Mouse (Mus musculus): ENCODE data around the gene Usp49. TPM values are rescaled to one million over a fixed set of nuclear protein-coding genes. Genes with fewer than 3 reads are reported as not detected.
"Not testable (repeated sequence)": the region's sequence is repeated elsewhere in the genome, so short reads cannot be mapped to it uniquely, and the experiment has no call there.

Usp49 gene
- polyA plus RNA-seq, 1 experiment from 2014 or later = 4.0 TPM

DNA sequence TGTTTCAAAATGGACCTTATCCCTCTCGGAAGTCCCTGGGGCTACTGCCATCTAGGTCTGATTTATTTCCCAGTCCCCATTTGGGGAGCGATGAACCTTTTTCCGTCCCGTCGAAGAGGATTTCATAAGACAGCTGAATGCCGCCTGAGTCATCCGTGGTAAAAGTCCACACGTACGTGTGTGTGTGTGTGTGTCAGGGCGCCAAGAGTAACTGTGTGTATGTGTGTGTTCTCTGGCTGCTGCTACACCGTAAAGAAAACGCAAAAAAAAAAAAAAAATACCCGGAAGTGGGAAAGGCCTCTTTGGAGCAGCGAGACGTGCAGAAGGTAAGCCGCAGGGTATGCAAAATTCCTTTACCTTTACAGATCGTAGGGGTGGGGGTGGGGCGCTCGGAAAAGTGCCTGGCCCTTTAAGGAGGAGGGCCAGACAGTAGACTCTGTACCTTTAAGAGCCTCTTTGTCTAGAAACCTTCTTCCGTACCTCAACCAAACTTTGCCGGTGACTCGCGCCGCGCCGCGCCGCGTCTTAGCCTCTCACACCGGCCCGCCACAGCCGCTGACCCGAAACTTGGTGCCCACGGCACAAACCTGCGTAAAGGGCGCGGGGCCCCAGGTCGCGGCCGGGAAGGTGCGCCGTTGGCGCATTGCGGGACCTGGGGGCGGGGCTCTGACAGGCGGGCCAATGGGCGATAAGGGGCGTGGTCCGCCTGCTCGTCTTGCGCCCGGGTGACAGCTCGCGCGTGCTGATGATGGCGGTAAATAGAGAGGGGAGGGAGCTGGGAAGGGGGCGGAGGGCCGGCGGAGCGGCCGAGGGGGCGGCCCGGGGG lies 1.4 kb upstream of the Usp49 start:
- Histone ChIP-seq H3K27me3 (no peaks in the 10 kb centered on the region), H3K9me3 (no peaks in the 10 kb centered on the region), H3K4me3 (peak overlapping the region; percentile 79), H3K4me2 (peak overlapping the region; percentile 96), H3K36me3 (peaks cover 18% of the 10 kb centered on the region), H3K9ac (peak overlapping the region; percentile 58), H3K27ac (peak overlapping the region; percentile 95), H3K4me1 (peaks cover 22% of the 10 kb centered on the region)
- peak; percentile 96 for ATAC-seq (ENCODE audit: insufficient number of reproducible peaks, low FRiP score, low TSS enrichment, low read depth)
- WGBS = under 1% methylated on average over 62 of the region's 63 CpGs

DNA sequence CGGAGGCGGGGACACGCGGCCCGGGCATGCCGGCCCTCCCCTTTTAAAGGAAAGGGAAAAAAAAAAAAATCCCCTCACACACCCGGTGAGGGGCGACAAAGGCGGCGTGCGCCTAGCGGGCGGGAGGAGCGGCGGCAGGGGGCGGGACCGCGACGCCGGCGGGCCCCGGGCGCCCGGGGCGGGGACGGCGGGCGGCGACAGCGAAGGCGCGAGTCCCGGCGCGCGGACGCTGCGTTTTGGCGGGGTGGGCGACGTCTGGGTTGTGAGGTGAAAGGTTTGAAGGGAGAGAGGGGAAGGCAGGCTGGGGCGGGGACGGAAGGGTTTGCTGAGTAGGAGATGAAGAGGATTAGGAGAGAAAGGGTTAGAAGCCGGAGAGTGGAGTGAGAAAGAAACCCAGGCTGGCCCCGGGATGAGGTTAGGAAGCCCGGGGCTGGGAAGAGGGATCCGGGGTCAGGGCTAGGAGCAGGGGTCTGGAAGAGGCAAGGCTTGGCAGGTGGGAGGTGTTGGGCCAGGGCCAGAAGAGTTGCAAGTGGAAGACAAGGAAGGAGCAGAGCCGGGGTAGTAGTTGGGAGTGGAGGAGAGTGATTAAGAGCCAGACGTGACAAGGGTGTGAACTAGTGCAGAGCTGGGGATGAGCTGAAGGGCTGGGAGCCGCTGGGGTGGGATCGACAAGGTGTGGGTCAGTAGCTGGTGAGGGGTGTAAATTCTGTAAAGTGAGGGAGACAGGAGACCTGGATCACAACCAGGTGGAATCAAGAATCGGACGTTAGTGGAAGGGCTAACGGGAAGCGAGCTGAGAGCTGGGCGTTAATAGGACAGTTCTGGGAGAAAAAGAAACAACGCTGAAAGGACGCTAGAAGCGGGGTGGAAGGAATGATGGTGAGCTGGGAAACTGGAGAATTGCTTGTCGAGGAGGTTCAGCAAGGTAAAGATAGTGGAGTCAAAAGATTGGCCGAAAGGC lies 493 bp upstream of the Usp49 start:
- WGBS = 1% methylated on average over 60 of the region's 61 CpGs

GRCm38 (mm10) chr17:47632181-47632840 lies 1.8 kb downstream of the Usp49 start:
- ATAC-seq (ENCODE audit: insufficient number of reproducible peaks, low FRiP score, low TSS enrichment, low read depth) = no peak
- 70% methylated on average over 4 of the region's 4 CpGs for WGBS
- Histone ChIP-seq H3K27ac (no peak overlapping the region), H3K4me1 (peaks cover 22% of the 10 kb centered on the region), H3K36me3 (peaks cover 9% of the 10 kb centered on the region; the same call in 1 of the 2 replicates), H3K27me3 (no peaks in the 10 kb centered on the region), H3K4me2 (no peak overlapping the region), H3K9ac (no peak overlapping the region), H3K9me3 (no peaks in the 10 kb centered on the region), H3K4me3 (no peak overlapping the region)

More for the DNA sequence above, 493 bp upstream of the Usp49 start:
- ATAC-seq (ENCODE audit: insufficient number of reproducible peaks, low FRiP score, low TSS enrichment, low read depth) = no peak; the same call in 1 of the 2 replicates
- peaks cover 22% of the 10 kb centered on the region for H3K4me1 ChIP-seq
- H3K4me2 ChIP-seq = peak overlapping the region; percentile 96
- H3K9ac ChIP-seq = peak overlapping the region; percentile 58
- no peaks in the 10 kb centered on the region for H3K9me3 ChIP-seq
- peak overlapping the region; percentile 95 for H3K27ac ChIP-seq
- peaks cover 14% of the 10 kb centered on the region for H3K36me3 ChIP-seq
- H3K4me3 ChIP-seq = peak overlapping the region; percentile 79
- H3K27me3 ChIP-seq = no peaks in the 10 kb centered on the region

DNA sequence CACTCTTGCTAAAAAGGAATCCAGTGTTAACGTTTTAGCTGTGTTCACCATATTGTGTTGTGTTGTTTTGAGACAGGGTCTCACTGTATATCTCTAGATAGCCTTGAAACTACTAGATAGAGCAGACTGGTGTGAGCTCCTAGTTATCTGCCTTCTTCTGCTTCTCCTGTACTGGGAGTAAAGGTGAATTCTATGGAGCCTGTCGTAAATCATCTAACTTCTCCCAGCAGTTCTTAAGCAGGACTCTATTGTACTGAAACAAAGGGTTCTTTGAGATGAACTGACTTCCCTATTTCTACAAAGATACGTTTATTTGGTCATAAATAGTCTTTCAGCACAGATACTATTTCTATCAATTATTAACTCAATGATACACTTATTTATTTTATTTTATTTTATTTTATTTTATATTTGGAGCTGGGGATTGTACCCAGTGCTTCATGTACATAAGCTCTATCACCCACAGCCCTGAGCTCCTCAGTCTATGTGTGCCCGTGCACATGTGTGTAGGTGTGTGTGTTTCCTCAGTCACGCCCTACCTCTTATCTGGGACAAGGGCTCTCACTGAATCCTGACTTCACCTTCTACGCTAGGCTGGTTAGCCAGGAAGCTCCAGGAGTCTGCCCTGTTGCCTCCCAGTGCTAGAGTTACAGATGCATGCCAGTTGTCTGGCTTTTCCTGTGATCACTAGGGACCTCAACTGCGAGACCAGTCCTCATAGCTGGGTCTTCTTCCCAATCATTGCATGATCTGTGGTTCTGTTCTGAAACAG lies 3.7 kb downstream of the Usp49 start:
- H3K4me1 ChIP-seq = peaks cover 15% of the 10 kb centered on the region
- H3K27me3 ChIP-seq = no peaks in the 10 kb centered on the region
- H3K9me3 ChIP-seq = no peaks in the 10 kb centered on the region
- no peak for ATAC-seq (ENCODE audit: insufficient number of reproducible peaks, low FRiP score, low TSS enrichment, low read depth)
- no peak overlapping the region for H3K4me2 ChIP-seq
- H3K4me3 ChIP-seq = no peak overlapping the region
- WGBS = 82% methylated on average over 7 of the region's 7 CpGs
- H3K36me3 ChIP-seq = peaks cover 9% of the 10 kb centered on the region; the same call in 1 of the 2 replicates
- H3K9ac ChIP-seq = no peak overlapping the region
- H3K27ac ChIP-seq = no peak overlapping the region

DNA sequence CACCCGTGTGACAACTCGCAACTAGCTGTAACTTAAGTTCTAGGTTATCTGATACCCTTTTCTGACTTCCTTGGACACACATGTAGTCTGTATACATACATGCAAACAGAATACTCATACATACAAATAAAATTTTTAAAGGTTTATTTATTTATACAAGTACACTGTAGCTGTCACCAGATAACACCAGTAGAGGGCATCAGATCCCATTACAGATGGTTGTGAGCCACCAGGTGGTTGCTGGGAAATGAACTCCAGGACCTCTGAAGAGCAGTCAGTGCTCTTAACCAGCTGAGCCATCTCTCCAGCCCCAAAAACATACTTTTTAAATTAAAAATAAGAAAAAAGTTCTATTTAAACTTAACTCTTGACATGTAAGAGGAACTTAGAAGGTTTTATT lies 12.5 kb downstream of the Usp49 start:
- Histone ChIP-seq H3K9me3 (no peaks in the 10 kb centered on the region), H3K27me3 (no peaks in the 10 kb centered on the region), H3K9ac (no peak overlapping the region), H3K4me1 (no peaks in the 10 kb centered on the region), H3K4me2 (no peak overlapping the region), H3K4me3 (no peak overlapping the region), H3K36me3 (no peaks in the 10 kb centered on the region), H3K27ac (no peak overlapping the region)
- no peak for ATAC-seq (ENCODE audit: insufficient number of reproducible peaks, low FRiP score, low TSS enrichment, low read depth)
- 77% methylated on average over 2 of the region's 2 CpGs for WGBS

- ATAC-seq (ENCODE audit: insufficient number of reproducible peaks, low FRiP score, low TSS enrichment, low read depth) = no peak
- H3K9ac ChIP-seq = no peak overlapping the region
- no peak overlapping the region for H3K27ac ChIP-seq
- 0 out of 2 replicates have a peak, but pooled peaks cover 4% of the 10 kb centered on the region for H3K36me3 ChIP-seq
- no peak overlapping the region for H3K4me3 ChIP-seq
- no peaks in the 10 kb centered on the region for H3K27me3 ChIP-seq
- H3K9me3 ChIP-seq = no peaks in the 10 kb centered on the region
- no peak overlapping the region for H3K4me2 ChIP-seq
- 93% methylated on average over 1 of the region's 1 CpGs for WGBS
- H3K4me1 ChIP-seq = no peaks in the 10 kb centered on the region
These were observed 16.2 kb downstream of the Usp49 start for GRCm38 (mm10) chr17:47646683-47647082.

GRCm38 (mm10) chr17:47648966-47649365 lies 18.5 kb downstream of the Usp49 start:
- no peak for ATAC-seq (ENCODE audit: insufficient number of reproducible peaks, low FRiP score, low TSS enrichment, low read depth)
- H3K4me3 ChIP-seq = no peak overlapping the region
- H3K36me3 ChIP-seq = 0 out of 2 replicates have a peak, but pooled peaks cover 4% of the 10 kb centered on the region
- no peak overlapping the region for H3K4me2 ChIP-seq
- no peaks in the 10 kb centered on the region for H3K4me1 ChIP-seq
- H3K9me3 ChIP-seq = no peaks in the 10 kb centered on the region
- WGBS = 69% methylated on average over 4 of the region's 4 CpGs
- H3K27me3 ChIP-seq = no peaks in the 10 kb centered on the region
- no peak overlapping the region for H3K27ac ChIP-seq
- H3K9ac ChIP-seq = no peak overlapping the region

- Histone ChIP-seq H3K27me3 (no peaks in the 10 kb centered on the region), H3K4me3 (no peak overlapping the region), H3K27ac (no peak overlapping the region), H3K4me1 (no peaks in the 10 kb centered on the region), H3K9ac (no peak overlapping the region), H3K9me3 (no peaks in the 10 kb centered on the region), H3K4me2 (no peak overlapping the region), H3K36me3 (0 out of 2 replicates have a peak, but pooled peaks cover 4% of the 10 kb centered on the region)
- no peak for ATAC-seq (ENCODE audit: insufficient number of reproducible peaks, low FRiP score, low TSS enrichment, low read depth)
- WGBS = 80% methylated on average over 2 of the region's 2 CpGs
These were observed 21.5 kb downstream of the Usp49 start for GRCm38 (mm10) chr17:47651953-47652352.

- ATAC-seq (ENCODE audit: insufficient number of reproducible peaks, low FRiP score, low TSS enrichment, low read depth); H3K9me3 ChIP-seq; H3K27me3 ChIP-seq; H3K4me1 ChIP-seq; H3K36me3 ChIP-seq; H3K27ac ChIP-seq; H3K9ac ChIP-seq; H3K4me3 ChIP-seq; H3K4me2 ChIP-seq: not testable (repeated sequence)
- 93% methylated on average over 8 of the region's 8 CpGs for WGBS
These were observed 23.9 kb downstream of the Usp49 start for GRCm38 (mm10) chr17:47654346-47654745.

DNA sequence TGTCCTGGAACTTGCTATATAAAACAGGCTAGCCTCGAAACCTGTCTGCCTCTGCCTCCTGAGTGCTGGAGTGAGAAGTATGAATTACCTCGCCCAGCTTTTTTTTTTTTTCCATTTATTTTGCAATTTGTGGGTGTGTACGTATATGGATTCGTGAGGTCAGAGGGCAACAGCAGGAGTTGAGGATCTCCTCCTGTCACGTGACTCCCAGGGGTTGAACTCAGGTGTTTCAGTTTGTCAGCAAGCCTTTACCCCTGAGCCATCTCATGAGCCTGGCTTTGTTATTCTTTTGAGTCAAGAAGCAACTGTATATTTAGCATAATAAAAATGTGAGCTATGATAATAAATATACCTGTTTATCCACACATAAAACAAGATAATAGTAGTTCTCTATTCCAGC lies 25.2 kb downstream of the Usp49 start:
- H3K4me2 ChIP-seq = no peak overlapping the region
- H3K4me3 ChIP-seq = no peak overlapping the region
- no peaks in the 10 kb centered on the region for H3K4me1 ChIP-seq
- no peaks in the 10 kb centered on the region for H3K36me3 ChIP-seq
- 80% methylated on average over 5 of the region's 5 CpGs for WGBS
- no peak for ATAC-seq (ENCODE audit: insufficient number of reproducible peaks, low FRiP score, low TSS enrichment, low read depth)
- H3K27ac ChIP-seq = no peak overlapping the region
- no peaks in the 10 kb centered on the region for H3K27me3 ChIP-seq
- no peak overlapping the region for H3K9ac ChIP-seq
- no peaks in the 10 kb centered on the region for H3K9me3 ChIP-seq

DNA sequence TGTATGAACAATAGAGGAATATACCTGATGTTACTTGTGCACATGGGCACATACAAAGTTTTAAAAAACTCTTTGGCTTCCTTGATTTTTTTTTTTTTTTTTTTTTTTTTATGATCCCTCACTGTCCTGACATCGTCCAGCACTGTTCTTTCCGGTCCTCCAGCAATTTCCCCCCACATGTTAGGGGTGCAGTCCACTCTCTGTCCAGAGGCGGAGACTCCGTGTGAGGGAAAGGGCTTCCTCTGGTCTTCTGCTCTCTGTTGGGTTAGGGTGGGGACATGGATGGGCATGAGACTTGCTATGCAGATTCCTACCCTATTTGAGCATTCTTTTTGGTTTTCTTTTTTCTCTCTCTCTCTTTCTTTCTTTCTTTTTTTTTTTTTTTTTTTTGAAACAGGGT lies 27.4 kb downstream of the Usp49 start:
- 81% methylated on average over 4 of the region's 4 CpGs for WGBS
- no peak overlapping the region for H3K4me2 ChIP-seq
- no peak overlapping the region for H3K27ac ChIP-seq
- no peaks in the 10 kb centered on the region for H3K36me3 ChIP-seq
- ATAC-seq (ENCODE audit: insufficient number of reproducible peaks, low FRiP score, low TSS enrichment, low read depth) = no peak
- no peak overlapping the region for H3K4me3 ChIP-seq
- H3K27me3 ChIP-seq = no peaks in the 10 kb centered on the region
- no peaks in the 10 kb centered on the region for H3K4me1 ChIP-seq
- no peak overlapping the region for H3K9ac ChIP-seq
- no peaks in the 10 kb centered on the region for H3K9me3 ChIP-seq

All from limb, embryonic 15.5 days (tissue).